Mouse (Mus musculus): ENCODE results near the gene Hmgcl.

The Hmgcl gene

GRCm38 (mm10) chr4:135946278-135946658, at the start of gene Hmgcl:
Hmgcl (plus strand) TSS chr4:135946448.
- DNase-seq (ENCODE audit: low spot score): peak; percentile 96

- no peak for DNase-seq (ENCODE audit: low spot score)
These were observed 47.7 kb upstream of the Hmgcl start for GRCm38 (mm10) chr4:135898380-135899049.

- no peak for DNase-seq (ENCODE audit: low spot score)
These were observed 47.2 kb upstream of the Hmgcl start for GRCm38 (mm10) chr4:135899050-135899448.

- no peak for DNase-seq (ENCODE audit: low spot score)
These were observed 46.2 kb upstream of the Hmgcl start for GRCm38 (mm10) chr4:135900008-135900407.

GRCm38 (mm10) chr4:135902606-135903242, 43.5 kb upstream of the Hmgcl start:
- DNase-seq (ENCODE audit: low spot score): no peak

- DNase-seq (ENCODE audit: low spot score): no peak
These were observed 41.4 kb upstream of the Hmgcl start for GRCm38 (mm10) chr4:135904810-135905209.

- no peak for DNase-seq (ENCODE audit: low spot score)
These were observed 39.6 kb upstream of the Hmgcl start for GRCm38 (mm10) chr4:135906633-135907032.

GRCm38 (mm10) chr4:135909326-135910066, 36.8 kb upstream of the Hmgcl start:
- no peak for DNase-seq (ENCODE audit: low spot score)

GRCm38 (mm10) chr4:135911531-135911930, 34.7 kb upstream of the Hmgcl start:
- DNase-seq (ENCODE audit: low spot score): no peak

- no peak for DNase-seq (ENCODE audit: low spot score)
These were observed 34.1 kb upstream of the Hmgcl start for GRCm38 (mm10) chr4:135912164-135912563.

- peak; percentile 56 for DNase-seq (ENCODE audit: low spot score)
These were observed 33.4 kb upstream of the Hmgcl start for GRCm38 (mm10) chr4:135912835-135913234.

- no peak for DNase-seq (ENCODE audit: low spot score)
These were observed 32.8 kb upstream of the Hmgcl start for GRCm38 (mm10) chr4:135913433-135913832.

- no peak for DNase-seq (ENCODE audit: low spot score)
These were observed 27.5 kb upstream of the Hmgcl start for GRCm38 (mm10) chr4:135918635-135919279.

GRCm38 (mm10) chr4:135919280-135919639, 27.0 kb upstream of the Hmgcl start:
- DNase-seq (ENCODE audit: low spot score): no peak

- peak; percentile 99 for DNase-seq (ENCODE audit: low spot score)
These were observed 25.7 kb upstream of the Hmgcl start, which contains the start of gene Fuca1 for GRCm38 (mm10) chr4:135920304-135921241. Fuca1 (plus strand) TSS chr4:135920735.

- peak; percentile 48 for DNase-seq (ENCODE audit: low spot score)
These were observed 24.8 kb upstream of the Hmgcl start for GRCm38 (mm10) chr4:135921257-135922120.

GRCm38 (mm10) chr4:135922190-135922589, 24.1 kb upstream of the Hmgcl start:
- DNase-seq (ENCODE audit: low spot score): no peak

GRCm38 (mm10) chr4:135924418-135924817, 21.8 kb upstream of the Hmgcl start:
- DNase-seq (ENCODE audit: low spot score): no peak

- DNase-seq (ENCODE audit: low spot score): no peak
These were observed 20.9 kb upstream of the Hmgcl start for GRCm38 (mm10) chr4:135925341-135925740.

GRCm38 (mm10) chr4:135926195-135926808, 19.9 kb upstream of the Hmgcl start:
- no peak for DNase-seq (ENCODE audit: low spot score)
